Mouse (Mus musculus) kidney, embryonic 16.5 days (tissue): Measurements from ENCODE around the gene D6Wsu163e. TPM values are rescaled to one million over a fixed set of nuclear protein-coding genes. Genes with fewer than 3 reads are reported as not detected.

ENCODE experiments used
- ATAC-seq: fragments of 200-750 bp; cut with Nextera tagmentation; 2 replicates; pipeline ENCODE4 v1.8.0; 2017; ENCODE audit warnings: moderate TSS enrichment; ENCODE audit not compliant: low FRiP score, low TSS enrichment
- H3K27ac ChIP-seq: fragments of 300-500 bp; sonication (generic); 2 replicates; pipeline ENCODE4 v1.5.1; 2014; ENCODE audit warnings: low read length
- H3K27me3 ChIP-seq: fragments of 300-500 bp; sonication (generic); 2 replicates; pipeline ENCODE4 v1.6.1; 2014; ENCODE audit warnings: low read length, control low read depth, mixed read lengths; ENCODE audit not compliant: insufficient read depth
- H3K36me3 ChIP-seq: fragments of 300-500 bp; sonication (generic); 2 replicates; pipeline ENCODE4 v1.6.1; 2014; ENCODE audit warnings: low read length, control low read depth, mixed read lengths; ENCODE audit not compliant: insufficient read depth
- H3K4me1 ChIP-seq: fragments of 300-500 bp; sonication (generic); 2 replicates; pipeline ENCODE4 v1.6.1; 2014; ENCODE audit warnings: low read length, control low read depth, mixed read lengths; ENCODE audit not compliant: insufficient read depth
- H3K4me2 ChIP-seq: fragments of 300-500 bp; sonication (generic); replicated peaks from 2 replicates; pipeline ENCODE4 v1.6.1; 2014; ENCODE audit warnings: low read depth, low read length
- H3K4me3 ChIP-seq: fragments of 300-500 bp; sonication (generic); 2 replicates; pipeline ENCODE4 v1.5.1; 2014; ENCODE audit warnings: mild to moderate bottlenecking, low read length
- H3K9ac ChIP-seq: fragments of 300-500 bp; sonication (generic); replicated peaks from 2 replicates; pipeline ENCODE4 v1.6.1; 2014; ENCODE audit warnings: low read length
- H3K9me3 ChIP-seq: fragments of 300-500 bp; sonication (generic); 2 replicates; pipeline ENCODE4 v1.6.1; 2016; ENCODE audit warnings: low read length, control low read depth
- WGBS: fragments of 180-500 bp; shearing (Covaris S2); extraction: QIAGEN DNeasy Blood & Tissue Kit; methylation state at CpG from one replicate; pipeline ENCODE4 v1.1.7; 2014; 5-methylcytosine and 5-hydroxymethylcytosine counted together
- polyA plus RNA-seq: library from polyadenylated mRNA; unstranded; fragments of >200 nt; fragmentation: Nextera tagmentation; extraction: Ambion mirVana; gene quantifications from 2 replicates; pipeline ENCODE4 v1.2.1, GENCODE M21; 2015

D6Wsu163e gene
- 18.6 and 19.4 TPM in 2 replicates for polyA plus RNA-seq

DNA sequence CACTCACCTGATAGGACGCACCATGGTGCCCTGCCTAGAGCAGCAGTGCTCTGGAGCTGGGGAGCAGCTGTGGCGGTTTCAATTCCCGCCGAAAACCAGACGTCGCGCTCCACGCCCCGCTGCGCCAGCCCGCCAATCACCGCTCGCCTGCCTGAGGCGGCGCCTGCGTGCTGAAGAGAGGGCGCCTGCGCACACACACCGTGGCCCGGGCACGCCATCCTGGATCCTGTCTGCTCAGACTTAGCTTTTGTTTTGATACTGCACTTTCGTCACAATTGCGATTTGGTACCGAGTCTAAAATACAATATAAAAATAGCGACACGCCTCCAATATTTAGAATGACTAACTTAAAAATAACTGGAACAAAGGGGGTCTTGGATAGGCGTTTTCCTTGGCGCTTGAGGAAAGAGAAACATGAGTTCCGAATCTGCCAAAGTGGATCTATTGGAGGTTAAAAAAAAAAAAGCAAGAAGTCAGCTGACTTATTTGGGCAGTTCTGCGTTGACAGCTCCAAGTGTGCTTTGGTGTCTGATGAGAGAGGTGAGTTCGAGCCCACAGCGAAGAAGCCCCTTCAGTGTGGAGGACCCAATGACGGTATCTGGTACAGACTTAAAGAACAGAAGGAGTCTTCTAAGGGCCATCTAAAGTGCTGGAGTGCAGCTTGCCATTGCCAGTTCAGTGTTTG is at the start of gene D6Wsu163e, which contains the start of gene Rad51ap1:
TSS of gene D6Wsu163e (plus strand) at position 476 of the 685 bp plus-strand sequence.
TSS of gene Rad51ap1 (minus strand) at position 101 of the 685 bp plus-strand sequence.
- peaks cover 7% of the 10 kb centered on the region for H3K36me3 ChIP-seq
- WGBS: under 1% methylated on average over 33 of the region's 33 CpGs
- peak within 1 kb of the TSS; percentile 66 for H3K4me3 ChIP-seq
- H3K9me3 ChIP-seq: no peaks in the 10 kb centered on the region
- H3K4me1 ChIP-seq: peaks cover 22% of the 10 kb centered on the region
- H3K27ac ChIP-seq: peak within 1 kb of the TSS; percentile 79; the same call in 1 of the 2 replicates
- no peaks in the 10 kb centered on the region for H3K27me3 ChIP-seq
- H3K4me2 ChIP-seq: peak within 1 kb of the TSS; percentile 94
- H3K9ac ChIP-seq: peak within 1 kb of the TSS; percentile 82
- peak; percentile 99 for ATAC-seq

- no peaks in the 10 kb centered on the region for H3K36me3 ChIP-seq
- no peaks in the 10 kb centered on the region for H3K27me3 ChIP-seq
- H3K4me2 ChIP-seq: no peak overlapping the region
- no peak overlapping the region for H3K27ac ChIP-seq
- no peak overlapping the region for H3K4me3 ChIP-seq
- no peak overlapping the region for H3K9ac ChIP-seq
- 82% methylated on average over 4 of the region's 5 CpGs for WGBS
- no peaks in the 10 kb centered on the region for H3K4me1 ChIP-seq
- ATAC-seq: no peak
- no peaks in the 10 kb centered on the region for H3K9me3 ChIP-seq
Measured at GRCm38 (mm10) chr6:126907378-126907777, 32.4 kb upstream of the D6Wsu163e start.

DNA sequence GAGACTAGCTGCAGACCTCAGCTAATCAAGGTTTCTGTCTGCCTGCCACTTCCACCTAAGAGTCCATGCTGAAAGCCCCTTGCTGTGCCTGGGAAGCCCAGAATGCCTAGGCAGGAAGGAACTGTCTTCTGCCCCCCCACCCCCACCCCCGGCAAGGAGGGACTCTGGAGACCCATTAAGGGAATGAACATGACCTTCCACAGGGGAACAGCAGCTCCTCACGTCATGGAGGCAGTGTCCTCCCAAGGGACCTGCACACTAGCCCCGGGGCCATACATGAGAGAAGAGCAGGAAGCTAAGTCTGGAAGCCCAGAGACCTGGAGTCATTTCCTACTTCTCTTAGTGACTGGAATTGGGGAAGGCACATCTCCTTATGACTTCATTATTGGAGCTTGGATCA is 31.9 kb upstream of the D6Wsu163e start:
- H3K4me2 ChIP-seq: no peak overlapping the region
- no peaks in the 10 kb centered on the region for H3K36me3 ChIP-seq
- no peaks in the 10 kb centered on the region for H3K27me3 ChIP-seq
- H3K4me3 ChIP-seq: no peak overlapping the region
- no peak overlapping the region for H3K27ac ChIP-seq
- 52% methylated on average over 3 of the region's 3 CpGs for WGBS
- no peak overlapping the region for H3K9ac ChIP-seq
- H3K4me1 ChIP-seq: no peaks in the 10 kb centered on the region
- ATAC-seq: no peak
- no peaks in the 10 kb centered on the region for H3K9me3 ChIP-seq

GRCm38 (mm10) chr6:126910727-126911126 is 29.0 kb upstream of the D6Wsu163e start:
- Histone ChIP-seq H3K27me3 (no peaks in the 10 kb centered on the region), H3K4me2 (no peak overlapping the region), H3K27ac (no peak overlapping the region), H3K4me1 (no peaks in the 10 kb centered on the region), H3K36me3 (no peaks in the 10 kb centered on the region), H3K4me3 (no peak overlapping the region), H3K9me3 (no peaks in the 10 kb centered on the region), H3K9ac (no peak overlapping the region)
- ATAC-seq: no peak
- WGBS: 76% methylated on average over 4 of the region's 4 CpGs

DNA sequence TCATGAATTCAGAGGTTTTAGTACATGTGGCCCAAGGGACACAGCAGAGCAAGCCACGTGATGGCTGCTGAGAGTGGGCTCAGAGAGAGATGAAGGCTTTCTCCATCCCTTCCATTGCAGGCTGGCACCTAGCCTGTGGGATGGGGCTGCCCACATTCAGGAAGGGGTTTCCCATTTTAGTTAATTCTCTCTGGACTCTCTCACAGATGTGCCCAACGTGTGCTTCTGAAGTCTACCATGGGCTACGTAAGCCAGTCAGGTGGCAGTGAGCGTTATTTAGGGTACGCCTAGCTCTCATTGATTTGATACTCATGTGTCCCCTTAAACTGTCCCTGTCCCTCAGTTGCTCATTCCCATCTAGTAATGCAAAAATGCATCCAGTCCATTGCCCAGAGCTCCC is 24.8 kb upstream of the D6Wsu163e start:
- Histone ChIP-seq H3K27ac (no peak overlapping the region), H3K4me3 (no peak overlapping the region), H3K36me3 (no peaks in the 10 kb centered on the region), H3K9ac (no peak overlapping the region), H3K27me3 (no peaks in the 10 kb centered on the region), H3K4me2 (no peak overlapping the region), H3K4me1 (no peaks in the 10 kb centered on the region), H3K9me3 (no peaks in the 10 kb centered on the region)
- WGBS: 79% methylated on average over 5 of the region's 5 CpGs
- ATAC-seq: no peak

DNA sequence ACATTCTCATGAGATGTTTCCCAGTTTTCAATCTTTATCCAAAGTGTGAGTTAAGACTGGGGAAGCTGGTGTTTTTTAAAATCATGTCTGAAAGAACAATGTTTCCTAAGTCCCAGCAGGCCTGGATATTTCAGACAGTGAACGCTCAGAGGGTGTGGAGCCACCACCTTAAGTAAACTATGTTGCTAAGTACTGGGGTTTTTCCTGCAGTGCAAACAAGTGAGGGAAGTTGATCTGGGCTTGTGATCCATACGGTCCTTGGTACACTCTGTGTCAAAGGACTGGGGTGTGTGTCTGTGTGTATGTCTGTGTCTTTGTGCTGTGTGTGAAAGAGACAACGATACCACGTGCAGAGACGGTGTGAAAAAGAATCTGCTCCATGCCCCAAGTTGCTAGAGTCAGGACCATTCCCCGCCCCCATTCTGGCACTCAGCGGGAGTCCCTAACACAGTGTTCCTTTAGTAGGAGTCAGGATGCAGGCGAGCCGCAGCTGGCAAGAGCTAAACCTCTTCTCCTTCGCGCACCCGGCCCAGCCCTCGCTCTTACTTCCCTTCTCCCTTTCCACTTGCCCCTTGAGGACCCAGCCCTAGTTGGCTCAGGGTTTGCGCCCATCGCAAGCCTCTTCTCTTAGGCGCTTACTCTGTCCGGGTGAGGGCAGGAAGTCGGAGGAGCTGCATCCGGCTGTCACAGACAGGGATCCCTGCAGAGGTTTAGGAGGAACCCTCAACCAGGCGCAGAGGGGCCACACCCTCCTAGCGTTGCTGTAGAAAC is 18.5 kb upstream of the D6Wsu163e start, which contains the start of gene Dyrk4:
TSS of gene Dyrk4 (minus strand) at position 729 of the 771 bp plus-strand sequence.
- no peaks in the 10 kb centered on the region for H3K27me3 ChIP-seq
- H3K4me3 ChIP-seq: peak within 1 kb of the TSS; percentile 16; the same call in 1 of the 2 replicates
- H3K4me2 ChIP-seq: peak within 1 kb of the TSS; percentile 38
- H3K36me3 ChIP-seq: peaks cover 38% of the 10 kb centered on the region
- 13% methylated on average over 21 of the region's 21 CpGs for WGBS
- 0 out of 2 replicates have a peak, but pooled peaks cover 4% of the 10 kb centered on the region for H3K4me1 ChIP-seq
- H3K9ac ChIP-seq: peak within 1 kb of the TSS; percentile 35; the same call in 1 of the 2 replicates
- peak; percentile 59; the same call in 1 of the 2 replicates for ATAC-seq
- H3K9me3 ChIP-seq: no peaks in the 10 kb centered on the region
- no peak within 1 kb of the TSS for H3K27ac ChIP-seq

DNA sequence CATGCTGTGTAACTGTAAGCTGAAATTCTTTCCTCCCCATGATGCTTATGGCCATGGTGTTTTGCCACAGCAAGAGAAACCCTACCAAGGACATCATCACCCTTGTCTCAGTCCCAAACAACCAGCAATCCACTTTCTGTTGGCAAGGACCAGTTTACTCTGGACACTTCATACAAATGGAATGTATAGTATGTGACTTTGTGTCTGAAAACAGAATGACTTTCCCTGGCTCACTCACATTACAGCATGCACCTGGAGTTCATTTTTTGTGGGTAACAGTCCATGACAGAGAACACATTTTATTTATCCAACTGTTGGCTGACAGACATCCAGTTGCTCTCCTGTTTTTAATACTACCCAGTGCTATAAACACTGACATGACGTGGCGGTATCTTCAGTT is 6.9 kb upstream of the D6Wsu163e start:
- H3K36me3 ChIP-seq: peaks cover 17% of the 10 kb centered on the region
- no peaks in the 10 kb centered on the region for H3K27me3 ChIP-seq
- peaks cover 2% of the 10 kb centered on the region; the same call in 1 of the 2 replicates for H3K4me1 ChIP-seq
- no peak overlapping the region for H3K9ac ChIP-seq
- 90% methylated on average over 2 of the region's 2 CpGs for WGBS
- H3K4me2 ChIP-seq: no peak overlapping the region
- no peaks in the 10 kb centered on the region for H3K9me3 ChIP-seq
- H3K4me3 ChIP-seq: no peak overlapping the region
- no peak overlapping the region for H3K27ac ChIP-seq
- no peak for ATAC-seq

GRCm38 (mm10) chr6:126938047-126938446 is 1.7 kb upstream of the D6Wsu163e start:
- Histone ChIP-seq H3K4me3 (peak overlapping the region; percentile 66), H3K4me2 (peak overlapping the region; percentile 94), H3K36me3 (peaks cover 10% of the 10 kb centered on the region), H3K27me3 (no peaks in the 10 kb centered on the region), H3K4me1 (peaks cover 22% of the 10 kb centered on the region), H3K9me3 (no peaks in the 10 kb centered on the region), H3K9ac (peak overlapping the region; percentile 82; the same call in 1 of the 2 replicates), H3K27ac (no peak overlapping the region)
- WGBS: 87% methylated on average over 2 of the region's 2 CpGs
- ATAC-seq: no peak

DNA sequence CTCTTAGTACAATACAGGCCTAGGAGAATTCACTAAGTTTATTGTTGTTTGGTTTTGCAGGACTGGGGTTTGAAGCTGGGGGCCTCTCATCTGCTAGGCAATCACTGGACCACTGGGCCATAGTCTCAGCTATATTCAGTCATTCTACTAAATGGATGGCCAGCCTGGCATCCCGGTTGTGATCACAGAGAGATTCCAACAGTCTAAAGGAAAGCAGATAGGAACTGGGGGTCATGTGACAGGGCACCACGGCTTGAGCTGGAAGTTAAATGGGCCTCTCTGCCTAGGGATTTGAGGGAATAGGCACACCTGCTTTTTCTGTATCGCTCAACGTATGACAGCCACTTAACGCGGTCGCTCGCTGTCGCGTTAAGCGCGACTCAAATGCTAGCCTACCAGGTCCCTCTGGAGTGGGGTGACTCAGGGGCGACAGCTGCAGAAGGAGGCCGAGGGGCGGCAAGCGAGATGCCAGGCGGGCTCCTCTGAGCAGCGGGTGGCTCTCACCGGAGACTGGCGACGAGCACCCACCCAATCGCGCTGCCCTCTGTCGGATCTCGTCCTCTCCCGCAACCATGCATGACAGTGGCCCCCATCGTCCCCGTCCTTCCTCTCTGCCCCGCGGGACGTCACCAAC is 792 bp upstream of the D6Wsu163e start:
- ATAC-seq: 0 out of 2 replicates have a peak, but pooled peaks have one; percentile 8
- Histone ChIP-seq H3K9ac (peak overlapping the region; percentile 82), H3K27ac (peak overlapping the region; percentile 34; the same call in 1 of the 2 replicates), H3K4me3 (peak overlapping the region; percentile 66), H3K27me3 (no peaks in the 10 kb centered on the region), H3K4me1 (peaks cover 22% of the 10 kb centered on the region), H3K4me2 (peak overlapping the region; percentile 94), H3K36me3 (peaks cover 8% of the 10 kb centered on the region), H3K9me3 (no peaks in the 10 kb centered on the region)
- 0% methylated on average over 31 of the region's 31 CpGs for WGBS
